Mouse (Mus musculus) E14TG2a.4 (cell line): ENCODE measurements at regions not wholly inside any gene's neighbourhood (a gene's known extent, or its start where the extent isn't known, plus 50 kb on each side); places are given as distances from the start of the nearest gene placed in this dataset.

Experiments used
- H3K27me3 ChIP-seq: 2 replicates; pipeline ENCODE4 v1.6.1; 2014; ENCODE audit warnings: low read length, control low read depth; ENCODE audit not compliant: insufficient read depth
- H3K36me3 ChIP-seq: 2 replicates; pipeline ENCODE4 v1.6.1; 2014; ENCODE audit warnings: low read length, control low read depth; ENCODE audit not compliant: insufficient read depth
- H3K4me1 ChIP-seq: replicated peaks from 2 replicates; pipeline ENCODE4 v1.6.1; 2014; ENCODE audit warnings: low read depth, low read length, control low read depth
- H3K4me3 ChIP-seq: replicated peaks from 2 replicates; pipeline ENCODE4 v1.5.1; 2014; ENCODE audit warnings: mild to moderate bottlenecking, low read length
- H3K9me3 ChIP-seq: 2 replicates; pipeline ENCODE4 v1.6.1; 2014; ENCODE audit warnings: low read length, control low read depth
- CTCF ChIP-seq: conservative IDR thresholded peaks from 2 replicates; pipeline ENCODE4 v1.5.1; 2014; ENCODE audit warnings: low read length
- NANOG ChIP-seq: IDR thresholded peaks from 2 replicates; pipeline ENCODE4 v1.6.1; 2014; ENCODE audit warnings: borderline replicate concordance, low read length, mixed read lengths
- POU5F1 ChIP-seq: IDR thresholded peaks from 2 replicates; pipeline ENCODE4 v1.6.1; 2014; ENCODE audit warnings: low read length, borderline replicate concordance

DNA sequence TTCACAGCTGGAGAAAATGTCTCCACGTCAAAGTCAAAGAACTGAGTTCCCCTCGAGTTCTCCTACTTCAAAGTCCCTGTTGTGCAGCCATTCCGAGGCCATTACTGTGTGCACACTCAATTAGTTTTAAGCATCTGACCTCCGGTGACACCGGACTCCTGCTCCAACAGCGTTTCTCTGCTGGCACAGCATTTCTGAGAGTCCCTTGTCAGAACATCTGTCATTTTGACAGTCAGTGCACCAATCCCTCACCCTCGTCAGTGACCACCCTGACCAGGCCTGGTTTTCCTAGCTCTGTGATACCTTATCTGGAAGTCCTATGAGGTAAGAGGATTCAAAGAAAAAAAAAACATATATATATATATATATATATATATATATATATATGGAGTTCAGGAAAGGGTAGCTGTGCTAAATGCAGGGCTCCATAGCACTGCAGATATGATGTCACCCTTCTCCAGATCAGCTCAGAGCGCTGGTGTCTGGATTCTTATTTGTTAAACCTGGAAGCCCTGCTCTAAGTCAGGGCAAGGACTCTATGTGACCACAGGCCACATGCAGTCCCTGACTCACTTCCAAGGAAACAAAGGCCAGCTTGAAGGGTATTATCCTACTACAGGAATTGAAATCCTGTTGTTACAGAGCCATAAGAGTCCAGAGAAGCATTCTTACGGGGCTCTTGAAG is 63.1 kb upstream of the Krtap11-1 start:
- no peaks in the 10 kb centered on the region; the same call in 1 of the 2 replicates for H3K9me3 ChIP-seq
- H3K4me1 ChIP-seq = peaks cover 5% of the 10 kb centered on the region; the same call in 1 of the 2 replicates
- TF ChIP-seq NANOG (no peak), POU5F1 (no peak), CTCF (no peak)
- H3K27me3 ChIP-seq = no peaks in the 10 kb centered on the region
- H3K4me3 ChIP-seq = no peak overlapping the region
- no peaks in the 10 kb centered on the region for H3K36me3 ChIP-seq

GRCm38 (mm10) chr16:89632114-89632622 is 61.2 kb upstream of the Krtap11-1 start:
- H3K4me1 ChIP-seq = peaks cover 8% of the 10 kb centered on the region; the same call in 1 of the 2 replicates
- H3K4me3 ChIP-seq = no peak overlapping the region
- no peaks in the 10 kb centered on the region for H3K36me3 ChIP-seq
- no peak for TF ChIP-seq POU5F1
- no peak for TF ChIP-seq NANOG
- TF ChIP-seq CTCF = no peak
- H3K27me3 ChIP-seq = no peaks in the 10 kb centered on the region
- H3K9me3 ChIP-seq = peaks cover 11% of the 10 kb centered on the region

DNA sequence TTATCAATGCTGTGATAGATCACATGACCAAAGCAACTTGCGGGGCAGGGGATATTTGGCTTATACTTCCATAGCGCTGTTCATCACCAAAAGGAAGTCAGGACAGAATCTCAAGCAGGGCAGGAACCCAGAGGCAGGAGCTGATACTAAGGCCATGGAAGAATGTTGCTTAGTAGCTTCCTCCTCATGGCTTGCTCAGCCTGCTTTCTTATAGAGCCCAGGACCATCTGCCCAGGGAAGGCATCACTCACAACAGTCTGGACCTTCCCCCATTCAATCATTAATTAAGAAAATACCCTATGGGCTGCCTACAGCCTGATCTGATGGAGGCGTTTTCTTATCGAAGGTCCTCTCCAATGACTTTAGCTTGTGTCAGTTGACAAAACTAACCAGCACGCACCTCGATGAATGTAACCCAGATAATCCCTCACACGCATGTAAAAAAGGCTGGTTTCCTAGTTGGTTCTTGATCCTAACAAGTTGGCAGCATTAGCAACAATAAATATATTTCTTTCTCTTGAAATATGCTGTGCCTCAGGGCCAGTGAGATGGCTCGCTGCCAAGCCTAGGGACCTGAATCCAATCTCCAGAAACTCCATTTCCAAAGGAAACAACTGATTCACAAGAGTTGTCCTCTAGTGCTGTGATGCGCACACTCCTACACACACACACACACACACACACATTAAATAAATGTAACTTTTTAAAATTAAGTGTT is 60.6 kb upstream of the Krtap11-1 start:
- TF ChIP-seq CTCF (no peak), POU5F1 (no peak), NANOG (no peak)
- Histone ChIP-seq H3K4me3 (no peak overlapping the region), H3K4me1 (peaks cover 10% of the 10 kb centered on the region; the same call in 1 of the 2 replicates), H3K9me3 (peaks cover 11% of the 10 kb centered on the region), H3K27me3 (no peaks in the 10 kb centered on the region), H3K36me3 (no peaks in the 10 kb centered on the region)

DNA sequence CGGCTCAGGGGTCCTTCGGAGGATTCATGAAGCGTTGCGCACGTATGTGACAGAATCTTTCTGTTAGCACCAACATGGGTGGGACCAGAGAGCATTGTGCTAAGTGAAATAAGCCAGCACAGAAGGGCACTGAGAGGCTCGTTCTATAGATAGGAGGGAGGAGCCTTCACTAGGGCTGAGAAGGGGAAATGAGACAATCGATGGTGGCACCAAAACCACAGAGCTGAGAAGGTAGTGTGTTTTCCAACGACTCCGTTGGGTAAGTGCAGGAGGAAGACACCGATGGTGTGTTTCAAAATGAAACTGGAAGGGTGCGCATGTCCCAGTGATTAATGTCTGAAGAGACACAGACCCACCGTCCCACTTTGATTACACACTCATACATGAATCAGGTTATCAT is 54.7 kb upstream of the Krtap11-1 start:
- H3K9me3 ChIP-seq = peaks cover 11% of the 10 kb centered on the region
- H3K4me1 ChIP-seq = peaks cover 5% of the 10 kb centered on the region; the same call in 1 of the 2 replicates
- H3K36me3 ChIP-seq = no peaks in the 10 kb centered on the region
- TF ChIP-seq CTCF = no peak
- no peaks in the 10 kb centered on the region for H3K27me3 ChIP-seq
- H3K4me3 ChIP-seq = no peak overlapping the region

GRCm38 (mm10) chr16:89625253-89625652 is 54.3 kb upstream of the Krtap11-1 start:
- no peaks in the 10 kb centered on the region for H3K27me3 ChIP-seq
- no peak overlapping the region for H3K4me3 ChIP-seq
- TF ChIP-seq POU5F1 = no peak
- TF ChIP-seq CTCF = no peak
- TF ChIP-seq NANOG = no peak

More at GRCm38 (mm10) chr16:89625253-89625652, 54.3 kb upstream of the Krtap11-1 start:
- peaks cover 5% of the 10 kb centered on the region; the same call in 1 of the 2 replicates for H3K4me1 ChIP-seq
- no peaks in the 10 kb centered on the region for H3K36me3 ChIP-seq
- peaks cover 11% of the 10 kb centered on the region for H3K9me3 ChIP-seq
